Mouse (Mus musculus) heart, embryonic 10.5 days (tissue): ENCODE data around the gene Olfr995. TPM values are rescaled to one million over a fixed set of nuclear protein-coding genes. Genes with fewer than 3 reads are reported as not detected.

Experiments
- DNase-seq: peaks from one replicate; pipeline ENCODE4 v3.0.0-alpha.2; 2017; ENCODE audit warnings: low spot score
- H3K27ac ChIP-seq: fragments of 300-500 bp; sonication (generic); 2 replicates; pipeline ENCODE4 v1.5.1; 2016; ENCODE audit warnings: mild to moderate bottlenecking
- H3K27me3 ChIP-seq: fragments of 300-500 bp; sonication (generic); 2 replicates; pipeline ENCODE4 v1.6.1; 2016; ENCODE audit warnings: mild to moderate bottlenecking; ENCODE audit not compliant: poor library complexity, insufficient read depth, severe bottlenecking
- H3K36me3 ChIP-seq: fragments of 300-500 bp; sonication (generic); 2 replicates; pipeline ENCODE4 v1.6.1; 2016; ENCODE audit warnings: mild to moderate bottlenecking, moderate library complexity
- H3K4me1 ChIP-seq: fragments of 300-500 bp; sonication (generic); 2 replicates; pipeline ENCODE4 v1.6.1; 2016; ENCODE audit warnings: mild to moderate bottlenecking
- H3K4me3 ChIP-seq: fragments of 300-500 bp; sonication (generic); 2 replicates; pipeline ENCODE4 v1.5.1; 2016; ENCODE audit warnings: mild to moderate bottlenecking, moderate library complexity
- H3K9me3 ChIP-seq: fragments of 300-500 bp; sonication (generic); 2 replicates; pipeline ENCODE4 v1.6.1; 2016; ENCODE audit warnings: mild to moderate bottlenecking, moderate library complexity
- WGBS: fragments of 180-500 bp; shearing (Covaris S2); methylation state at CpG from one replicate; pipeline ENCODE4 v1.1.7; 2016; 5-methylcytosine and 5-hydroxymethylcytosine counted together
- polyA plus RNA-seq: library from polyadenylated mRNA; unstranded; fragments of >200 nt; fragmentation: Nextera tagmentation; extraction: Ambion mirVana; gene quantifications from 2 replicates; pipeline ENCODE4 v1.2.1, GENCODE M21; 2016

Olfr995 gene
- polyA plus RNA-seq, result not detected in 2 replicates

- 17% methylated on average over 1 of the region's 1 CpGs for WGBS
- no peaks in the 10 kb centered on the region for H3K9me3 ChIP-seq
- H3K27me3 ChIP-seq, result no peaks in the 10 kb centered on the region
- H3K4me1 ChIP-seq, result no peaks in the 10 kb centered on the region
- no peak within 1 kb of the TSS for H3K4me3 ChIP-seq
- DNase-seq, result no peak
- H3K27ac ChIP-seq, result no peak within 1 kb of the TSS
- H3K36me3 ChIP-seq, result no peaks in the 10 kb centered on the region
These were observed at the start of gene Olfr995 for GRCm38 (mm10) chr2:85443539-85443938. Gene Olfr995, minus strand, starts transcription at chr2:85443639.

DNA sequence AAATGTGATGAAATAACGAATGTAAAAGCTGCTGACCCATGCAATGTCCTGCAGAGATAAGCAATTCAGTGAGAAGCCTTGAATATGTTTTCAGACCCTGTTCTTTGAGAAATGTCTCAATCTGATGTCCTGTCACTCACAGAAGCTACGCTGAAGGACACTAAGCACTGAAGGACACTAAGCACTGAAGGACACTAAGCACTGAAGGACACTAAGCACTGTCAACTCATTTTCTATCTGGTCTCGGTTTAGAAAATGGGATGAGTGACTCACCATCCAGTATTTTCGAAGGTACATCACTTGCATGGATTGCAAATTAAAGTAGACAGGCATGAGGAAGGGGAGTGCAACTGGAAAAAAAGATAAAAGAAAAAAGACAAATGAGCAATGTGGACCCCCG is 47.0 kb upstream of the Olfr995 start:
- no peak overlapping the region for H3K27ac ChIP-seq
- WGBS, result 79% methylated on average over 5 of the region's 5 CpGs
- no peak for DNase-seq

DNA sequence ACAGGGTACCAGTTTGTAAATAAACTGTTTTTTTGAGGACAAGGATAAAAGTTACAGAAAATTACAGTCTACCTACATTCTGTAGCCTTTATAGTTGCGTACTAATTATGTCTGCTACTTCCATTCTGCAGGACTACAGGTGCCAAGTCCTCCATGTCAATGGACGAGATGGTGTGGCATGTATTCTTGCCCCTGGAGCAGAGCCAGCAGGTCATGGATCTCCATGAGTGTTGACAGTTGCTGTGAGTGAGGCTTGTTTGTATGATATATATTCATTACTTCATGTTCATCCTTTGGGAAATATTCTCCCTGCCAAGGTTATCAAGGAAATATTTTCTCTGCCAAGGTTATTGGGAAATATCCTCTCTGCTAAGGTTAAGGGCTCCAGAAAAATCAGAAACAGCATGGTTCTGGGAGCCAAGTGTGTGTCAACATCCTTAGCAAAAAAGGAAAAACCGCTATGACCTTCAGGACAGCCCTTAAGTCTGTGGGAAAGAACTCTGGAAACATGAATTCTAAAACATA is 23.4 kb upstream of the Olfr995 start:
- H3K36me3 ChIP-seq, result no peaks in the 10 kb centered on the region
- H3K4me1 ChIP-seq, result no peaks in the 10 kb centered on the region
- 66% methylated on average over 3 of the region's 3 CpGs for WGBS
- no peak overlapping the region for H3K27ac ChIP-seq
- no peak overlapping the region for H3K4me3 ChIP-seq
- DNase-seq, result no peak
- H3K9me3 ChIP-seq, result no peaks in the 10 kb centered on the region
- H3K27me3 ChIP-seq, result no peaks in the 10 kb centered on the region

More for the DNA sequence above, 47.0 kb upstream of the Olfr995 start:
- Histone ChIP-seq H3K9me3 (no peaks in the 10 kb centered on the region), H3K4me3 (no peak overlapping the region), H3K4me1 (no peaks in the 10 kb centered on the region), H3K27me3 (no peaks in the 10 kb centered on the region), H3K36me3 (no peaks in the 10 kb centered on the region)

- H3K9me3 ChIP-seq, result no peaks in the 10 kb centered on the region
- H3K27me3 ChIP-seq, result no peaks in the 10 kb centered on the region
- no peak overlapping the region for H3K4me3 ChIP-seq
- H3K36me3 ChIP-seq, result no peaks in the 10 kb centered on the region
- no peak overlapping the region for H3K27ac ChIP-seq
- DNase-seq, result no peak
- no peaks in the 10 kb centered on the region for H3K4me1 ChIP-seq
These were observed 893 bp downstream of the Olfr995 start for GRCm38 (mm10) chr2:85442546-85442945.

- H3K27me3 ChIP-seq, result no peaks in the 10 kb centered on the region
- no peak for DNase-seq
- no peaks in the 10 kb centered on the region for H3K4me1 ChIP-seq
- H3K4me3 ChIP-seq, result no peak within 1 kb of the TSS
- no peak within 1 kb of the TSS for H3K27ac ChIP-seq
- WGBS, result 91% methylated on average over 3 of the region's 3 CpGs
- H3K36me3 ChIP-seq, result no peaks in the 10 kb centered on the region
- H3K9me3 ChIP-seq, result no peaks in the 10 kb centered on the region
These were observed 7.1 kb downstream of the Olfr995 start, which contains the start of gene Olfr994 for GRCm38 (mm10) chr2:85436351-85436750. Gene Olfr994, minus strand, starts transcription at chr2:85436451.

- DNase-seq, result no peak
- 70% methylated on average over 1 of the region's 1 CpGs for WGBS
These were observed 17.5 kb downstream of the Olfr995 start for GRCm38 (mm10) chr2:85425893-85426292.

GRCm38 (mm10) chr2:85414777-85415176 is 28.7 kb downstream of the Olfr995 start, which contains the start of gene Olfr993:
Gene Olfr993, minus strand, starts transcription at chr2:85414877.
- no peak within 1 kb of the TSS for H3K4me3 ChIP-seq
- H3K27ac ChIP-seq, result no peak within 1 kb of the TSS
- H3K4me1 ChIP-seq, result no peaks in the 10 kb centered on the region
- no peaks in the 10 kb centered on the region for H3K27me3 ChIP-seq
- DNase-seq, result no peak
- no peaks in the 10 kb centered on the region for H3K9me3 ChIP-seq
- no peaks in the 10 kb centered on the region for H3K36me3 ChIP-seq

More at GRCm38 (mm10) chr2:85425893-85426292, 17.5 kb downstream of the Olfr995 start:
- Histone ChIP-seq H3K9me3 (no peaks in the 10 kb centered on the region), H3K4me3 (no peak overlapping the region), H3K4me1 (no peaks in the 10 kb centered on the region), H3K27ac (no peak overlapping the region), H3K36me3 (no peaks in the 10 kb centered on the region), H3K27me3 (no peaks in the 10 kb centered on the region)

- Histone ChIP-seq H3K27ac (no peak within 1 kb of the TSS), H3K4me3 (no peak within 1 kb of the TSS), H3K36me3 (no peaks in the 10 kb centered on the region), H3K9me3 (no peaks in the 10 kb centered on the region), H3K27me3 (no peaks in the 10 kb centered on the region), H3K4me1 (no peaks in the 10 kb centered on the region)
- WGBS, result 57% methylated on average over 2 of the region's 2 CpGs
- DNase-seq, result no peak
These were observed 34.1 kb downstream of the Olfr995 start, which contains the start of gene Olfr992 for GRCm38 (mm10) chr2:85409369-85409768. Gene Olfr992, minus strand, starts transcription at chr2:85409469.

Other genes with a start within 250 kb of the Olfr995 start
- 0.14 and 0.20 TPM in 2 replicates for gene Lrrc55, start 246.4 kb downstream of the Olfr995 start, polyA plus RNA-seq
- not detected in 2 replicates for gene Olfr987, start 104.3 kb downstream of the Olfr995 start, polyA plus RNA-seq
- gene Olfr988, start 80.4 kb downstream of the Olfr995 start, polyA plus RNA-seq, result not detected in 2 replicates
- gene Olfr992, start 34.2 kb downstream of the Olfr995 start, polyA plus RNA-seq, result not detected in 2 replicates
- not detected in 2 replicates for gene Olfr993, start 28.8 kb downstream of the Olfr995 start, polyA plus RNA-seq
- gene Olfr994, start 7.2 kb downstream of the Olfr995 start, polyA plus RNA-seq, result not detected in 2 replicates
- not detected in 2 replicates for gene 4833423E24Rik, start 75.4 kb upstream of the Olfr995 start, polyA plus RNA-seq
- gene Olfr996, start 135.6 kb upstream of the Olfr995 start, polyA plus RNA-seq, result not detected in 2 replicates
- not detected in 2 replicates for gene Olfr998, start 145.3 kb upstream of the Olfr995 start, polyA plus RNA-seq
- gene Olfr1000, start 168.3 kb upstream of the Olfr995 start, polyA plus RNA-seq, result not detected in 2 replicates
- gene Olfr1002, start 207.1 kb upstream of the Olfr995 start, polyA plus RNA-seq, result not detected in 2 replicates
- not detected in 2 replicates for gene Olfr154, start 220.8 kb upstream of the Olfr995 start, polyA plus RNA-seq
- not detected in 2 replicates for gene Olfr1006, start 235.1 kb upstream of the Olfr995 start, polyA plus RNA-seq
- gene Olfr1008, start 245.8 kb upstream of the Olfr995 start, polyA plus RNA-seq, result not detected in 2 replicates